Mouse (Mus musculus) retina, postnatal 7 days (tissue): ENCODE measurements around the gene Tmem50b.
"Not testable (repeated sequence)": the region's sequence is repeated elsewhere in the genome, so short reads cannot be mapped to it uniquely, and the experiment has no call there.

Source experiments
- DNase-seq: peaks from one replicate; pipeline ENCODE4 v3.0.0-alpha.2; 2012; ENCODE audit warnings: low read depth, low spot score

Gene Tmem50b

DNA sequence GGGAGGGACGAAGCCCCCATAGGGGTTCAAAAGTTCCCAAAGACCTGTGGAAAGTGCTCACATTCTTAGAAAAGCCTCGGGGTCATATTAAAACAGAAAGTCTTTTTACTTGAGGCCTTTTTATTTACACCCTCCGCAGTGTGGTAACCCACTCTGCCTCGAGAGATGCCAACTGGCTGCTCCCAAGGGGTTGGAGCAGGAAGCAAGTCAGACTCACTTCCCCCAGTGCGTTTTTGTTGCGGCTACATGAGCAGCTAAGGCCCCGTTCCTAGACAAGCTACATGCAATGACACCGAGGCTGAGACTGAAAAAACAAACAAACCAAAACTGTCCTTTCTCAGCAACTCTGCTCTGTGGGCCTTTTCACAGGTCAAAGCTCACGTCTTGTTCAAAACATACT is 59.1 kb downstream of the Tmem50b start:
- no peak for DNase-seq

GRCm38 (mm10) chr16:91538051-91538450 is 59.5 kb downstream of the Tmem50b start:
- DNase-seq: no peak

DNA sequence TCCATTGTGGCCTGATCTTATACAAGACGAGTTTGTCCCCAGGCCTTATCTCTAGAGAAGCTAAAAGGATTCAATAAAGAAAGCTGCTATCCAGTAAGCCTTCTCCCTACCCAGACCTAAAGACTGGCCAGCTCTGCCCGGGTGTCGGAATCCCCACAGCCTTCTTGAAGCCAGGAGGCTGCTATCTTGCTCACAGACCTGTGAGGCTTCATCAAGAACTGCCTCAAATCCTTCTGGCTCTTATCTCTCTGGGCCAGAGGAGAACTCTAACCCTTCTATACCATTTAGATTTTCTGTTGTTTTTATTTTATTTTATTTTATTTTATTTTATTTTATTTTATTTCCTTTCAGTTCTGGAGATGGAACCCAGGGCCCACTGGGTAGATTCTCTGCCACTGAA is 60.5 kb downstream of the Tmem50b start:
- no peak for DNase-seq

DNA sequence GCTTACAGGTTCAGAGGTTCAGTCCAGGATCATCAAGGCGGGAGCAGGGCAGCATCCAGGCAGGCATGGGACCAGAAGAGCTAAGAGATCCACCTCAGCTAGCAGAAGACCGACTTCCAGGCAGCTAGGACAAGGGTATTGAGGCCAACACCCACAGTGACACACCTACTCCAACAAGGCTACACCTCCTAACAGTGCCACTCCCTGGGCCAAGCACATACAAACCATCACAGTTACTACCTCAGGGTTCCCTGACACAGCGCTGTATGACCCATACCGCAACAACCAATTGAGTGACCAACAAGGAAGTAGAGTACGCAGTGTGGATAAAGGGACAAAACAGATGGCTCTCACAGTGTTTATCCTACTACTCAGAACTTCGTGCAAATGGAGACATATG is 61.2 kb downstream of the Tmem50b start:
- DNase-seq: no peak

- DNase-seq: no peak
Measured at GRCm38 (mm10) chr16:91534888-91535287, 62.7 kb downstream of the Tmem50b start.

DNA sequence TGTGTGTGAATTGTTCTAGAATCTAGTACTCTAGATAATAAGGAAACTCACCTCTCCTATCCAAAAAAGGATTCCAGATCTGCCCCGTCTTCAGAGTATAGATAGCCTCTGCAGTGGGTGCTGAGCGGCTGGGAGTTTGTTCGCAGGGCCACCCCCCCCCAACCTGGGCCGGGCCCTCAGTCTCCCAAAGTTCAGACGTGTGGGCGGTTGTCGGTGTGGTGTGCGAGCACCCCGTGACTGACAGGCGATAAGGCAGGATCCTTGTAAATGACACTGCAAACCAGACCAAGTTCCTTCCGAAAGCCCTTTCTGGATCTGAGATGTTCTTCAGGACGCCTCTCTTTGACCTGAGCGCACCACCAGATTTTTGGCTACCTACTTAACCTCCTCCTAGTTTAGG is 63.1 kb downstream of the Tmem50b start:
- DNase-seq: peak; percentile 62

- no peak for DNase-seq
Measured at GRCm38 (mm10) chr16:91533097-91534001, 64.3 kb downstream of the Tmem50b start.

- no peak for DNase-seq
Measured at GRCm38 (mm10) chr16:91532429-91532828, 65.2 kb downstream of the Tmem50b start.

DNA sequence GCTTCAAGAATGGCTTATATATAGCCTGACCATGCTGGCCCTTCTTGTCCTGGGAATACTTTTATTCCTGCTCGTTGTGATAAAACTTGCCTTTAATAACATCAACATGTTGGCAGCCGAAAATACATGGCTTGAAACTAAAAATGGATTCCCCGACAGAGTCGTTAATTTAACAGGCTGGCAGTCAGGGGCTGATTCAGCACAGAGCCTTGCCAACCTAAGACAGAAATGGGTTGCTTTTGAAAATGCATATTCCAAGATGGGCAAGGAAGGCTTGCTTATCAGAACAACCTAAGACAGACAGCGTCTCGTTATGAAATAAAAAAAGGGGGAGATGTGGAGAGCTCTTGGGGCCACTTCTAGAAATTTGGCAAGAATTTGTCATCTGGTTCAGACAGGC is 65.7 kb downstream of the Tmem50b start:
- no peak for DNase-seq

- DNase-seq: not testable (repeated sequence)
Measured at GRCm38 (mm10) chr16:91530830-91531229, 66.8 kb downstream of the Tmem50b start.

DNA sequence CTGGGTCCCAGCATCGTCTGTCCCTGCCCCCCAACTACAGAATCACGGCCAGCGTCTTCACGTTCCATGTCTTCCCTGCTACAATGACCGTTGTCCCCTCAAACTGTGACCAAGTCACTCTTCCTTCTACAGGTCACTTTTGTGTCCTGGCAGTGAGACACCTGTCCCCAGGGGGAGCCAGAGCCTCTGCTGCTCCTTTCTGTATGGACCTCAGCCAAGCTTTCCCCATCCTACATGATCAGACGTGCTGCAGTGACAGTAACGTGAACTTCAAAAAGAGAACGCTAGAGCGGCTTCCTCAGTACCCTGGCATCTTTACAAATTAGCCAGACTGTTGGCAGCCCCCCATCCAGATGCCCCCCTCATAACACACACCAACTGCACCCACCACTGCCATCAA is 69.0 kb downstream of the Tmem50b start:
- no peak for DNase-seq

DNA sequence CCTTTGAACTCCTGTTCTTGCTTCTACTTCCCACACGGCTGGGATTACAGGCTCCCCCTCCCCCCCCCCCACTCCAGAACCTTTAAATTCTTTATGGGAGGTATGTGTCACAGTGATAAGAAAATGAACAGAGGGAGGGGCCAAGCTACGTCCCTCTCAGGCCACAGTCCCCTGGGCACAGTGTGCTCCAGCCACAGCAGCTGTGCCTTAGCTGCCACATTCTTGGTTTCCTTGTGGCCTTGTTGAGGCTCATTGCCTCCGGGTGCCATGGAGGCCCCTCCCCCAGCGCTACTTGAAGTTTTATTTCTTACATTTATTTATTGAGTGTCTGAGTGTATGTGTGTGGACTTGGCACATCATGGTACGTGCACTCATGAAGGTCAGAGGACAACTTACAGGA is 70.1 kb downstream of the Tmem50b start:
- DNase-seq: no peak

GRCm38 (mm10) chr16:91527051-91527450 is 70.5 kb downstream of the Tmem50b start:
- DNase-seq: no peak

DNA sequence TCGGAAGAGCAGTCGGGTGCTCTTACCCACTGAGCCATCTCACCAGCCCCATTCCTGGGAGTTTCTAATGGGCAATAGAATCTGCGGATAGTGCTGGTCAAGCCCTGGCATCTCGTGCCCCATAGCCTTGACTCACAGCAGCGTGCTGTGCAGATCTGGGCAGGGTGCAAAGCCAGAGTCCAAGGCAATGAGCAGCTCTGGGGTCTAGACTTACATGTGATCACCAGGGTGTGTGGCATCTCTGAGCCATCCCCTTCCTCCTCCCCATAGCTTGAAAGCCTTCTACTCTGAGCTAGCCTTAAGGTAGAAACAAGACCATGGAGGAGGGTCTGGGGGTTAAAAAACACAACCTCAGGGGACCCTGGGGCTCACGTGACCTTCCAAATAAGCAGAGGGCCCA is 71.3 kb downstream of the Tmem50b start:
- no peak for DNase-seq
